ENCODE assay signal across 28 mouse cellular contexts in the genomic region with DNA sequence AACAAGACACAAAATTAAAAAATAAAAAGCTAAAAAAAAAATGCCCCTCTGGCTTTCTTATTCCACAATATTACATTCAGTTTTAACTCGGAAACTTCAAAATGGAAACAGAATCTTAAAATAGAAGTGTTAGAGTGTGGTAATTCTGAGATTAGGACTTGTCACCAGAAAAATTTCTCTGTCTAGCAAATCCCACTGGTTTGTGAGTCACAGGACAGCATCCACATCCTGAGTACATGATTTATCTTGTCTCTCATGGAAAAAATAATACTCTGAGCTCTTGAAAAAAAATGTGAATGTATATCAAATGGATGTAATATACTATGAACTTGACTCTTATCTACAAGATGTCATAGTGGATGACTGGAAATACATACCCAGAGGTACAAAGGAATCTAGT.
"Had no signal": no experiment of that assay in that cellular context is flagged by ENCODE, and none has a peak within 500 bp of the region (broad histone marks: within the 10 kb centered on the region; RNA-seq: fewer than 3 reads in every experiment).

No protein-coding gene starts in this region.

- H3K4me3 ChIP-seq: embryonic facial prominence, embryonic 10.5 days; embryonic facial prominence, embryonic 12.5 days; embryonic facial prominence, embryonic 13.5 days; embryonic facial prominence, embryonic 15.5 days; erythroblast, embryonic 14.5 days; forebrain, embryonic 10.5 days; forebrain, embryonic 12.5 days; forebrain, embryonic 13.5 days; forebrain, embryonic 15.5 days; gastrocnemius, adult 2 months; heart, adult 2 months had no signal

- H3K36me3 ChIP-seq: embryonic facial prominence, embryonic 10.5 days; embryonic facial prominence, embryonic 12.5 days; embryonic facial prominence, embryonic 13.5 days; embryonic facial prominence, embryonic 15.5 days; forebrain, embryonic 10.5 days; forebrain, embryonic 12.5 days; forebrain, embryonic 15.5 days had no signal

- H3K9ac ChIP-seq: embryonic facial prominence, embryonic 12.5 days; embryonic facial prominence, embryonic 13.5 days; embryonic facial prominence, embryonic 15.5 days; forebrain, embryonic 12.5 days; forebrain, embryonic 13.5 days; forebrain, embryonic 15.5 days; forebrain, postnatal 0 days had no signal

- H3K27me3 ChIP-seq: embryonic facial prominence, embryonic 12.5 days; embryonic facial prominence, embryonic 13.5 days; embryonic facial prominence, embryonic 15.5 days; forebrain, embryonic 12.5 days; forebrain, embryonic 13.5 days; forebrain, embryonic 15.5 days had no signal

- H3K9me3 ChIP-seq: embryonic facial prominence, embryonic 10.5 days; embryonic facial prominence, embryonic 12.5 days; embryonic facial prominence, embryonic 13.5 days; embryonic facial prominence, embryonic 15.5 days; forebrain, embryonic 10.5 days; forebrain, embryonic 12.5 days; forebrain, embryonic 13.5 days; forebrain, embryonic 15.5 days had no signal

- H3K4me1 ChIP-seq: embryonic facial prominence, embryonic 10.5 days; embryonic facial prominence, embryonic 12.5 days; embryonic facial prominence, embryonic 13.5 days; embryonic facial prominence, embryonic 15.5 days; forebrain, embryonic 13.5 days; forebrain, embryonic 15.5 days had no signal

- ATAC-seq: forebrain, embryonic 13.5 days; forebrain, embryonic 14.5 days; forebrain, embryonic 15.5 days; forebrain, embryonic 16.5 days; forebrain, postnatal 0 days had no signal

- H3K4me2 ChIP-seq: embryonic facial prominence, embryonic 12.5 days; embryonic facial prominence, embryonic 13.5 days; embryonic facial prominence, embryonic 15.5 days; forebrain, embryonic 12.5 days; forebrain, embryonic 13.5 days; forebrain, embryonic 15.5 days had no signal

- H3K27ac ChIP-seq: embryonic facial prominence, embryonic 10.5 days; embryonic facial prominence, embryonic 12.5 days; embryonic facial prominence, embryonic 13.5 days; embryonic facial prominence, embryonic 15.5 days; forebrain, embryonic 10.5 days; forebrain, embryonic 12.5 days; forebrain, embryonic 13.5 days; forebrain, embryonic 15.5 days; gastrocnemius, adult 2 months; heart, adult 2 months had no signal

- DNase-seq: cerebellum, adult 8-10 months; cerebellum, adult 9-10 months; cerebellum, adult 9-11 months; cerebellum, postnatal 10 days; cerebellum, postnatal 14 days; cerebellum, postnatal 25 days; cerebellum, postnatal 36 days; embryo, embryonic 11 days; forebrain, postnatal 0 days; gastrocnemius, adult 2 months; gastrocnemius, postnatal 10 days; gastrocnemius, postnatal 14 days; gastrocnemius, postnatal 25 days; gastrocnemius, postnatal 36 days; heart, adult 11 months; heart, adult 18-20 months; heart, adult 2 months had no signal
